Mouse (Mus musculus): ENCODE measurements at regions not wholly inside any gene's neighbourhood (a gene's known extent, or its start where the extent isn't known, plus 50 kb on each side); places are given as distances from the start of the nearest gene placed in this dataset.
A peak's percentile ranks its signal among the peaks of the same experiment; 100 is the strongest.

DNA sequence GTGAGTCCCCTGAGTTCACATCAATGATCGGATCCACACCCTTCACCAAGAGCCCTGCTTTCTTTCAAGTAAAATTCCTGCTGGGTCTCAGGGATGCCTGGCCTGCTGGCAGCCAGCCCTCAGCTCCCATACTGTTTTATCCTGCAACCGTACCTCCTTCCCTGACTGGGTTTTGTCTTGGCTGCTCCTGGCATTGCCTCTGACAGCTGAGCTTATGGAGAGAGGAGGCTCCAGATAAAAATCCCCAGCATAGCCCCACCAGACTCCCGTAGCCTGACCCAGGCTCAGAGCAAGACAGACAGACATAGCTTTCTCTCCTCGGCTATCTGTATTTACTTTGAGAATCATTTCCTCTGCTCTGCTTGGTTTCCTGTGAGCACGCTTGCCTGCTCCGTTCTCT, 245.8 kb upstream of the Runx1 start:
- DNase-seq (ENCODE audit: low spot score in 2 of 2) = no peak

DNA sequence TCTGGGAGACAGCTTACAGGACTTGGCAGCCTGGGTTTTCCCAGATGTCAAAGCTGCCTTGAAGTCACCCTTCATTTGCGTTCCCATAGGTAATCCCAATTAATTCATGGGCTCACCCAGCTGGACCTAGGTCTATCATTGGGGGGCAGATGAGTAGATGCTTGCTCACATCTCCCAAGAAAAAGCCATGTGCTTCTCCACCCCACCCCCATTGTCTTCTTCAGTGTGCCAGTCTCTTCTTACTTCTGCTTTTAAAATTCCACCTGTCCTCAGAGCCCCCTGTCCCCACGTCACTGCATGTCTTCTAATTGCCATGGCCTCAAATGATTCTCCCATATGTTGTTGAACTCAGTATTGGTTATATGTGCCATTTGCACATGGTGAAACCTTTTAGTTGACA, 240.9 kb upstream of the Runx1 start:
- no peak for DNase-seq (ENCODE audit: low spot score in 2 of 2)

DNA sequence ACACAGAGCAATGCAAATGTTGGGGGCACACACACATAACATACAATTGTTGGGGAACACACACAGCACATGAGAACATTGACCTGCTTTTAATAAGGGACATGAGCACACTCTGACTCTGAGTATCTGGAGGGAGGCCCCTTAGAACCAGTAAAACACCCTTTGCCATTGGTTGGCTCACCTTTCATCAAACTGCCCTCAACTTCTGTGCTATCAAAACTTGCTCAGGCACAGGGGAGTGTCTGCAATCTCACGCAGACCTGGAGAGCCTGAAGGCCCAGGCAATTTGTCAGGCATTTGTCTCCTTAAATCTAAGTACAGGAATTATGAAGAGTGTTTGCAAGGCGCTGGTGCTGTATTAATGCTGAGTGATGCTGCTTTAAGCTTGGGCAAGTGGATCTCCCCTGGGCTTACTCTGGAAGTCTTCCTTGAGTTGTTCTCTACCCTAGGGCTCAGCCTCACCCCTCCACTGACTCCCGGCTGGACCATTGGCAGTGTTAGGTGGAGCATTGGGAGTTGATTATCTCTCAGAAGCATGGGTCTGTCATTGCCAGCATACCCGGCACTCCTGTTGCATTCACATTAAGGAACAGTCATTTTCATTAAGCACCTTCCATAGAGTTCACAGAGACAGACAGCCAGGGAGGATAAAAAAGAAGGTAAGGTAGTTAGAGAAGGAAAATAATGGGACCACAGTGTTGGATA, 235.7 kb upstream of the Runx1 start:
- DNase-seq (ENCODE audit: low spot score in 2 of 2) = no peak

DNA sequence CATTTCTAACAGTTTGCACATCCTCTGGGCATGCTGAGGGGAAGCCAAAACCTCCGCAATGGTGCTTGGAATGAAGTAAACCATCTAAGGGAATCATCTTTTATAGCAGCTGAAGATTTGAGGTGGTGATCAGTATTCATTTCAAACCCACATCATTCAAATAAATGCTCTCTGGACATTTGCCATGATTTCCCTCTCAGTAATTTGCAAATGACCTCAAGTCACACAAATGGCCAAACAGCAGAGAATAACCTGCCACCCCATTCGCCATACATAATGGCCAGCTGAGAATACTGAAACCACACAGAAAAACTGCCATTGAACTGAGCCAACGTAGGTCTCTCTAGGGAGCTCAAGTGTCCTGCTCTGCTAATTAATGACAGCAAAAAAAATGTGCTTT, 230.3 kb upstream of the Runx1 start:
- no peak for DNase-seq (ENCODE audit: low spot score in 2 of 2)

DNA sequence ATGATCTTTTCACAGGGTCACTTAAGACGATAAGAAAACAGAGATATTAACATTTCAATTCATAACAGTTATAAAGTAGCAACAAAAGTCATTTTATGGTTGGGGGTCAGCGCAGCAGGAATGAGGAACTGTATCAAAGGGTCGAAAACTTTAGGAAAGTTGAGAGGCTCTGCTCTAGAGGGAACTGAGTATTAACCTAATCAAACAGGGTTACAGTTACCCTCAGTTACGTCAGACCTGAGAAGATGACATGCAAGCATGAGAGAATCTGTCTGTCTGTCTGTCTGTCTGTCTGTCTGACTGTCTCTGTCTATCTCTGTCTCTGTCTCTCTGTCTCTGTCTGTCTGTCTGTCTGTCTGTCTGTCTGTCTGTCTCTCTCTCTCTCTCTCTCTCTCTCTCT, 229.6 kb upstream of the Runx1 start:
- no peak for DNase-seq (ENCODE audit: low spot score in 2 of 2)

DNA sequence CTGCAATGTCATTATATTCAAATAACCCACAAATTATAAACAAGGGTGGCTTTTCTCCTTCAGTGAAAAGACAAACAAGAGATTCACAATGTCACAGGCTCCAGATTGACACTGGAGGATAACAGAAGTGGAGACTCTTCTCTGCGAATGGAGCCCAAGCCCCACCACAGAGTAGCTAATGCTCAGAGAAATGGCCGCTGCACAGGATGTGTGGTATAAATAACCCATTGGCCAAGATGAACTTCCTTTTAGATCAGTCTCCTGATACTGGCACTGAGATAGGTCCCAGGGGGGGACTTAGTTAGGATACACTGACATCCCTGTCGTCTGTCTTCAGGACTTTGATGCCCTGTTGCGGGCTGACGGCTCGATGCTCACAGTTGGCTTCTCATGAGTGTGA, 225.3 kb upstream of the Runx1 start:
- DNase-seq (ENCODE audit: low spot score in 2 of 2) = no peak

DNA sequence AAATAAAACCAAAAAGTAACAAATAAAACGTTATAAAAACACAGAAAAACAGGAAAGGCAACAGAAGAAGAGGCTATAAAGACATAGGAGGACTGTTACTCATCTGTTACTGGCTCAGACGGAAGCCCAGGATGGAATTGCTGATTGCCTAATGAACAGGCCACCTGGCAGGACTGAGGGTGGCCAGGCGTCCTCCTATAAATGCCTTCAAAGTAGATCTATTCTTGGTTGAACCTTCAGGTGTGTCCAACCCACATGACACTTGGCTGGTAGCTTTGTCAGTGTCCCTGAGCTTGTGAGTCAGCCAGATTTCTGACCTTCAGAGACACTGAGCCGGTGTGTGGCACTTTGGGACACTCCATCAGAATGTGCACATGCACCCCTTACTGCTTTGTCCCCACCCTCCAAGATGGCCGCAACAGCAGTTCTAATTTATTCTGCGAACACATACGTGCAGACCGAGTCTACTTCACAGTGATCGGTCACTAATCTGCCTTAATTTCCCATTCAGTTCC, 222.5 kb upstream of the Runx1 start:
- DNase-seq (ENCODE audit: low spot score in 2 of 2) = no peak

DNA sequence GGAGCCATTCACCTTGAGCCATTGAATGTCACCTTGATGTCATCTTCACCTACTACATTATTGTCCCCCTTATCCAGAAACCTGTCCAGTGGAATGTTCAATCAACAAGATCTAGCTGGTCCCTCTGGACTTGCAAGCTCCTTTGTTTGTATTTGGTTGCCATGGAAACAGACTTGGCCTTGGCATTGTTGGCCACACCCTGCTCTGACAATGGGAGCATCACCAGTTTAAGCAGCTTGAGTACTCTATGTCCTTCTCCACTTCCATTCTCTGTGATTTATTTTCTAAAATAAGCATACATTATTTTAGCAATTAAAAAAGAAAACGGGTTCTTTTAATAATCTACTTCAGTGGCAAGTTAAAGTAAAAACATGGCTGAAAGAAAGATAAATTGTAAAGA, 221.6 kb upstream of the Runx1 start:
- DNase-seq (ENCODE audit: low spot score in 2 of 2) = no peak

DNA sequence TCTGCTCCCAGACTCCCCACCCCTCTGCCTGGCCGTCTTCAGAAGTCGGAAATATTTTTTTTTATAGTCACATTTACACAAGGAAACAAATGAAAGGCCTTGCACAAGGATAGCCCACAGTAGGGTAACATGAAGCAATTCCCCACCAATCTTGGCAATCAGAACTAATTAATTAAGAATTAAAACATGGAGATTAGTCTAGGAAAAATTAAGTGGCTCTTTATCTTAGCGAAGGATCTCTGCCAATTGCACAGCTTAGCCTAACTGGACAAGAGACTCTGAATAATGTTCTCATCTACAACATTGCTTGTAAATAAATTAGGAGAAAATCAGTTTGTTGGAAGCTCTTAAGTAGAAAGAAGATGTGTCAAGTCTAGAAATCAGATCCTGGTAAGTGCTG, 220.3 kb upstream of the Runx1 start:
- DNase-seq (ENCODE audit: low spot score in 2 of 2) = no peak

DNA sequence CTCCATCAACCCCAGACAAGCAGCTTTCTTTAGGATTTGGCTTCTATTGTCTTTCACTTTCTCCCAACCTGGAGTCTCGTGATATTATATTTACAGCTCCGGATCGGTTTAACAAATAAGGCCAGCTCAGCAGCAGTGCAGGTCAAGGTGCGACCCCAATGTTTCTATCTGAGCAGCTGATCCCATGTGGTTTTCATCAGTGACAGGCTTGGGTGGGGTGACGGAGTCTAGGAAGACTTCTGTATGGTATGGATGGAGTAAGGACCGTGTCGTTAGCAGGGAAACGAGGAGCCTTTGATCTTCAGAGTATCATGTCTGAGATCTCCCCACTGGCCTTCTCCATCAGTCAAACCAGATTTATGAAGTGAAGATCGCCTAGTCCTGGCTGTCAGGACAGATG, 217.4 kb upstream of the Runx1 start:
- no peak for DNase-seq (ENCODE audit: low spot score in 2 of 2)

DNA sequence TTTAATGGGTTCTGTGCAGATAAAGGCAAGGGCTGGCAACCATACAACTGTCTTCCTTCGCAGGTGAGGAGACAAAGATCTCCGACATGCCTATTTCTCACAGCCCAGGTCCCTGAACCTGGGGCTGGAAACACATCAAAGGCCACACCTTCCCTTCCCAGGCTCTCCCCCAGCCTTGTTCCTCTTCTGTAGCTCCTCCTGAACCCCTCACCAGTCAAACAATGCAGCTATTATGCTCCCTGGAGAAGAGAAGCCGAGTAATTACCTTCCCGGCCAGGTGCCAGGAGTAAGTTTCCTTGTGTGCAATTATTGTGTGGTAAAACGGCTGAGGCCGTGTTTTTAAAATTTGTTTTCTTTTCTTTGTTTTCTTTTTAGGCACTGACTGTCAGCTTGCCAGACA, 217.0 kb upstream of the Runx1 start:
- DNase-seq (ENCODE audit: low spot score in 2 of 2) = no peak

DNA sequence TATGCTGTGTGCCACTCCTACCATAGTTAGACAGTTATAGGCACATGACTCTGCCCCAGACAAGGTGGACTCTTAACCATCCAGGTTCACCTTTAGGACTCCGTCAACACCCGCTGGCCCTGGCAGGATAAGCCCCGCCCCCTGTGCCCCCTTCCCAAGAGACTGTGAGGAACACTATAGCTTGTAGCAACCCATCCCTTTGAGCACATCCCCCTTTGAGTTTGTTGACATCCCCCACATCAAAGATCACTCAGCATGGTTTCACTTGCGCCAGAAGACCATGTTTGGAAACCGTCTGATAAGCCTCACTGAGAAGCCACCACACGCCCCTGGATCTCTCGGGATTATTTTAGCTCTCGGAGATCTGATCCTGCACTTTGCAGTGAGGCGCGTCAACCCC, 216.5 kb upstream of the Runx1 start:
- no peak for DNase-seq (ENCODE audit: low spot score in 2 of 2)

DNA sequence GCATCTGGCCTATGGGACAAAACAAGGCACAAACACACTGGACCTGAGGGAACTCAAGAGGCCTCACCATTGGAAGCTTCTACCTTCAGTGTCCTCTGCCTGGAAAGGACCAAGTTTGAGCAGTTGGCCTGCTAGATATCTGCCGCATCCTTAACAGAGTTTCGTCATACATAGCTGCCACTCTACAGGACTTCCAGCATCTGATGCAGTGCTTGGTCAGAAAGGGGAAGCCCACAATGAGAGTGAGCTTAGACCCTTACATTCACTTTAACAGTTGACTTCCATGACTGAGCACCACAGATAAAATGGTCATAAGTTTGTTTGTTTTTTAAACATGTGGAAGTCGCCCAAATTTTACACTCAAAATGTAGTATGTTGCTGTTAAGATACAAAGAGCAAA, 215.9 kb upstream of the Runx1 start:
- DNase-seq (ENCODE audit: low spot score in 2 of 2) = no peak

DNA sequence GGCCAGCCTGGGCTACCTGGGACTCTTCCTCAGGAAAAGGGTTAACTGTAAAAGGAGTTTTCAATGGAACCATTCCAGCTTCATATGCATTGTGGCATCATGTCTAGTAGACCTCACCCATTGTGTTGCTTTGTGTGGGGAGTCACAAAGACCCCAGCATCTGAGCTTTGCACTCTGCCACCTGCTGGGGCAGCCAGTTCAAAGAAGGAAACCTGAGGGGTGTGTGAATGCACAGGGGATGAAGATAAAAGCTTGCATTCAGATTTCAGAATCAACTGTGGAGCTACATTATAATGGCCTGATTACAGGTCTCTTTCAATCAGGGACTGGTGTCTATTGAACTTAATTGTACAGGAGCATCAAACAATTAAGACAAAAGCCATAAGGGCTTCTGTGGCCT, 215.4 kb upstream of the Runx1 start:
- DNase-seq (ENCODE audit: low spot score in 2 of 2) = no peak

DNA sequence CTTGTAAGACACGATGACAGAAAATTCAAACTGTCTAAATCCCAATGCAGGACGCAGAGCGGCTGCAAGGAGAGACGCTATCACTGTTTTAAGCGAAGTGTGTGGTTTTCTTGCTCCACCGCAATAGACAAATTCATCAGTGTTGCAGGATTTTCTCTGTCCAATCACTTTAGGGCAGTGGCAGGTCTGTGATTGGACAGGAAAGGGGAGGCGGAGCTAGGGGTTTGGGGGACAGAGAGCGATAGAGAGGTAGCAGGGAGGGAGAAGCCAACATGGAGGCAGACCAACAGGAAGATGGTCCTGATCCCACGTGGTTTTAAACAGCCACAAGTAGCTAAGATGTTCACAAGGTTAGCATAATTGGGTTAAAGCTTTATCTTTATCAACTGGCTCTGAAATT, 209.7 kb upstream of the Runx1 start:
- DNase-seq (ENCODE audit: low spot score in 2 of 2) = no peak

DNA sequence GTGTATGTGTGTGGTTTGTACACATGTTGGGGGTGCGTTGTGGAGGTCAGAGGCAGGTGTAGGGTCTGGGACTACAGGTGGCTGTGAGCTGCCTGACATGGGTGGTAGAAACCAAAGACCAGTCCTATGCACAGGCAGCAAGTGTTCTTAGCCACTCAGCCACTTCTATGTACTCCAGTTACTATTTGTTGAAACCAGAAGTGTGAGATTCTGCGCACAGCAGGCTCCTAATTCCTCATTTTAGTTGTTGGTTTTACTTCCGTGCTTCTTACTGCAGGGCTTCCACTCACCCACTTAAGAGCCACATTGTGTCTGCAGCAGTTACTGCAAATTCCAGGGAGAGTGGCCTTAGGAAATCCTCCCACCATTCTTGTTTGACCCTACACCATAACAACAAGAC, 208.0 kb upstream of the Runx1 start:
- DNase-seq (ENCODE audit: low spot score in 2 of 2) = no peak

DNA sequence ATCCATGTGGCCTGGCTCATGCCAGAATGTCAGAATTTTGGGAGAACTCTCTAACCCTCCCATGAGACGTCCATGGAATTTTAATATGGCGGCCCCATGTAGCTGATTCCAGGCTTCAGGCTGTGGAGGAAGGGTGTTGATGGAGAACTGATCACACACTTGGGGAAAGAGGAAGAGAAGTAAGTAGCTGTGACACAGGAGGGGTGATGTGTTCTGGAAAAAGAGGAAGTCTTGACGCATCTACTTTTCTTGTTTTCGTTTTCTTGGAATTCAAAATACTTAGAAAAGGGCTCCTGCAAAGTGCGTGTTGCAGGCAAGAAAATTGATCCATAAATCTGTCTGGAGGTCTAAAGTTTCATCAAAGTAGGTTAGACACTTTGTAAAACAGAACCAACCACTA, 205.7 kb upstream of the Runx1 start:
- DNase-seq (ENCODE audit: low spot score in 2 of 2) = no peak

DNA sequence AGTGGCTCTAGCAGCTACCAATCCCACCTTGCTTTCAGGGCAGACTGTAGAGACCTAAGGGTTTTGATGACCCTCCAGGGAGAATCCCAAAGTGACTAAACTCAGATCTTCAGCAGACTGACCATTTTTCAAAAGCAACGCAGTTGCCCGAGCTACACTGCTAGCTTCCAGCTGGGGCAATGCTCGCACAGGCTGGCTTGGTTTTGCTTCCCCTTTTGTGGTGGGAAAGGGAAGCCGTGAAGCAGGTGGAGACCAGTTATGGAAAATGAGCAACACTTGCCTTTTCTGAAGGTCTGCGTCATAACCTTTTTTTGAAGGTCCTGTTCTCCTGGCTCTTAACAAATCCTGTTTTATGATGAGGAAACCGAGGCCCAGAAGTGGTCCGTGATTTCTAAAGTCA, 202.7 kb upstream of the Runx1 start:
- peak in 1 of 2 experiments; percentile 30 for DNase-seq (ENCODE audit: low spot score in 2 of 2)

DNA sequence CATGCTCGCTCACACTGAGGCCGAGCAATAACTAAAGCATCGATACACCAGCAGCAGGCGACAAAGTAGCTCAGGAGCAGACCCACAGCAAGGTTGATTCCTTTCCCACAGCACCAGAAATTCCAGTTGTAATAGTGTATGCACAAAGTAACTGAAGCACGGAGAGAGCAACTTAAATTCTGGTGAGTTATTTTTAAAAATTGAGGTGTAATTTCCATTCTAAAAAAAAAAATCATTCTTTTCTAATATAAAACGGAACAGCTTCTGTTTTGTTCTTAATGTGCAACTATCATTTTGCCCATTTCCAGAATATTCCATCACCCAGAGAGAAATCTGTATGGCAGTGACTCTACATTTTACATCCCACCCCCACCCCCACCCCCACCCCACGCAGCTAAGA, 202.1 kb upstream of the Runx1 start:
- DNase-seq (ENCODE audit: low spot score in 2 of 2) = no peak

DNA sequence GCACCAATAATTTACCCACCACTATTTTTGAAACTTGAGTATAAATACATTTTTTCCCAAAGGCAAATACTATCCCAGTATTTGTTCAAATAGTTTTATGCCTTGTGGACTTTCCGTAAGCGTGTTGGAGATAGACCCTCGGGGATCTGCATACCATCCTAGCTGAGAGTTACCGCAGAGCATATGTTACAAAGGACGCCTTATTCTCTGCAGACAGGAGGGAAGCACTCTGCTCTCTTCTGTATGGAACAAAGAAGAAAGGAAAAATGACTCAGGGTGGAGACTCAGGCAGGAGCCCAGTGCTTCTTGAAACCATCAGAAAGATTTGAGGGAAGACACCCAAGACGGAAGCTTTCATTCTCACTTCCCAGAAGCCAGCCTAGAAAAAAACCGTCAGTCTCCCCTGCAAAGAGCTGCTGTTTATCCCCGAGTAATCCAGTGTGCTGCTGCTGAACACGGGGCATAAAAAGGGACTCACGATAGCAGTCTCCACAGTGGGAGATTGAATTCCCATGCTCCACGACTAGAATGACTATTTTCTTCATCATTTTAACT, 200.2 kb upstream of the Runx1 start:
- no peak for DNase-seq (ENCODE audit: low spot score in 2 of 2)

DNA sequence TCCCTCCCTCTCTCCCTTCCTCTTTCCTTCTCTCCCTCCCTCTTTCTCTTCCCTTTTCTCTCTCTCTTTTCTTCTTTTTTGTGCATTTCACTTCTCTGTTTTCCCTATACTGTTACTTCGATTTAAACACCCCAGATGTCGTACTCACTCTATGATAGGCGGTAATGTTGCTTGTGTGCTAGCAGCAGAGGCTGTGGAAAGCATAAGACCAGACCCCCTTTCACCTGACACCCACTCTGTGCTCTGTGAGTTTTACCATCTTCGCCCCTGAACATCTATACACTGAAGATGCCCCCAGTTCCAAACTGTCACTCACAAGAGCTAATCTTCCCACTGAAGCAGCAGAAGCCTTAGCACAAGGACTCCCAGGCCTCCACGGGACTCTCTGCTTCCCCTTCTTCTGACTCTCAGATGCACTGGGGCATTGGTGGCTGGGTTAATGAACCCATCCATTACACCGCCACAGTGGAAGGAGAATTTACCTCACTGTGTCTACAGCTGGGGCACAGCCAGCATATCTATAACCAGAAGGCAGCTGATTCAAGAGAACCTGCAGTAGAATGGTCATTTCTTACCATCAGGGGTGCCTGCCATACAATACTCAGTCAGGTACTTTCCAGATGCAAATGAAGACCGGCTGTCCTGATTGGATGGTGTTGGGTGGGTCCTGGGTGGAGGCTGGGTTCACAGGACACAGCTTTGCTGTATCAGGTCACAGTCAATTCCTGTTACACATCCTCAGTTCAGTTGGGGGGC, 194.0 kb upstream of the Runx1 start:
- DNase-seq (ENCODE audit: low spot score in 2 of 2) = no peak

DNA sequence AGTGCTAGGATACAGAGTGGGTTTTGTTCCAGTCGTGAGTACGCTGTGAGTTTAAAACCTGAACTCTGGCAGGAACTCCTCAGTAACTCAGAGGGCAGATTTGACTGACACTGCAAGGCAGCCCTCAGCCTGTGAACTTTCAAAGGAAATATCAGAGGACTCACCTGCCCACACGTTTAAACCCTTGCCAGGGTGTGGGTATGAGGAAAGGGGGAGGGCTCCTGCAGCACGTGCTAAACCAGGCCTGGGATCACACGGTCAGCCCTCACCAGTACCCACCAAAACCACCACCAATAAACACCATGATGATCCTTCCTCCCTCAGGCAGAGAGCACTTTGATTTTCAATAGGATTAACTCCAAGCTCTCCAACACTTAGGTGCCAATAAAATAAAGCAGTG, 192.8 kb upstream of the Runx1 start:
- DNase-seq (ENCODE audit: low spot score in 2 of 2) = no peak

DNA sequence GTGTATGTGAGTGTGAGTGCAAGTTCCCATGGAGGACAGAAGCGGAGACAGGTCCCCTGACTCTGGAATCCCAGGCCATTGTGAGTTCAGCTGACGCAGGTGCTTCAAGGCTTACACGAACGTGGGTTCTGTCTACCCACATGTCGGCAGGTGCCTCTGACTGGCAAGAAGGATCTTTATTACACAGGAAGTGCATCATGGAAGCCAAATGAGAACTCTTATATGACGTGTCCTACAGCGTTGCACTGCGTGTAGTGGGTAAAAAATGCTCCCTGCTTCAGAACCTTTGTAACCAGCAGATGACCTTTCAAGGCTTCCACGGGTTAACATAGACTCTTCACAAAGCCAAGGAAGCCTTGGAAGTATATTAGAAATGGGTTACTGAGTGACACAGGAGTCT, 191.1 kb upstream of the Runx1 start:
- no peak for DNase-seq (ENCODE audit: low spot score in 2 of 2)

Data from spleen, postnatal 10 days (tissue).